Mouse (Mus musculus) heart, adult 2 months (tissue): ENCODE measurements at regions not wholly inside any gene's neighbourhood (a gene's known extent, or its start where the extent isn't known, plus 50 kb on each side); places are given as distances from the start of the nearest gene placed in this dataset.

ENCODE experiments used
- DNase-seq, 2 experiments: peaks; one replicate each; pipeline ENCODE4 v3.0.0; 2021
- H3K27ac ChIP-seq: fragments of 200-600 bp; 2 replicates; pipeline ENCODE4 v1.8.1; 2022
- H3K27me3 ChIP-seq: fragments of 200-500 bp; 2 replicates; pipeline ENCODE4 v1.6.1; 2012; ENCODE audit warnings: mild to moderate bottlenecking, low read length, inconsistent platforms, mixed read lengths; ENCODE audit not compliant: control insufficient read depth, insufficient read depth
- H3K36me3 ChIP-seq: fragments of 200-500 bp; 2 replicates; pipeline ENCODE4 v1.6.1; 2012; ENCODE audit warnings: low read length, inconsistent platforms; ENCODE audit not compliant: control insufficient read depth, insufficient read depth
- H3K4me1 ChIP-seq: fragments of 200-500 bp; 2 replicates; pipeline ENCODE4 v1.6.1; 2011; ENCODE audit warnings: low read length; ENCODE audit not compliant: control insufficient read depth, insufficient read depth
- H3K4me3 ChIP-seq: fragments of 200-600 bp; 2 replicates; pipeline ENCODE4 v1.8.1; 2022
- H3K79me2 ChIP-seq: fragments of 200-500 bp; replicated peaks from 2 replicates; pipeline ENCODE4 v1.6.1; 2012; ENCODE audit warnings: mild to moderate bottlenecking, inconsistent platforms, low read length, moderate library complexity, mixed read lengths; ENCODE audit not compliant: control insufficient read depth, insufficient read depth
- H3K9ac ChIP-seq: fragments of 200-500 bp; 2 replicates; pipeline ENCODE4 v1.6.1; 2012; ENCODE audit warnings: low read depth, mild to moderate bottlenecking, control low read depth, inconsistent platforms, low read length, mixed read lengths
- CTCF ChIP-seq: fragments of 200-600 bp; IDR thresholded peaks from 2 replicates; pipeline ENCODE4 v1.8.1; 2022; ENCODE audit warnings: antibody characterized with exemption, mild to moderate bottlenecking, moderate library complexity
- EP300 ChIP-seq: fragments of 200-500 bp; IDR thresholded peaks from 2 replicates; pipeline ENCODE4 v1.6.1; 2011; ENCODE audit warnings: low read depth, low read length, control low read depth; ENCODE audit not compliant: insufficient read depth
- POLR2A ChIP-seq: fragments of 200-500 bp; IDR thresholded peaks from 2 replicates; pipeline ENCODE4 v1.6.1; 2011; ENCODE audit warnings: mild to moderate bottlenecking, low read depth, low read length, control low read depth; ENCODE audit not compliant: insufficient read depth
- WGBS: fragments of 180-500 bp; shearing (Covaris S2); methylation state at CpG from one replicate; pipeline ENCODE4 v1.1.7; 2018; 5-methylcytosine and 5-hydroxymethylcytosine counted together
- intact Hi-C: fragments of 180-260 bp; cut with DNase I; formaldehyde crosslinking; loops from one replicate; pipeline ENCODE4 v1.15.1; 2025

- TF ChIP-seq CTCF (no peak), EP300 (no peak), POLR2A (no peak)
- H3K4me1 ChIP-seq = peaks cover 2% of the 10 kb centered on the region; the same call in 1 of the 2 replicates
Observed at GRCm38 (mm10) chr17:47197957-47198356, 170.7 kb upstream of the Mrps10 start.

GRCm38 (mm10) chr17:47196992-47197391 lies 171.7 kb upstream of the Mrps10 start:
- intact Hi-C loops = no loop called here
- TF ChIP-seq POLR2A (no peak), CTCF (no peak), EP300 (no peak)
- H3K9ac ChIP-seq = no peak overlapping the region

More at GRCm38 (mm10) chr17:47197957-47198356, 170.7 kb upstream of the Mrps10 start:
- no peak overlapping the region for H3K27ac ChIP-seq
- H3K4me3 ChIP-seq = no peak overlapping the region
- H3K27me3 ChIP-seq = no peaks in the 10 kb centered on the region
- H3K9ac ChIP-seq = no peak overlapping the region
- H3K79me2 ChIP-seq = no peaks in the 10 kb centered on the region
- intact Hi-C loops = no loop called here
- no peaks in the 10 kb centered on the region for H3K36me3 ChIP-seq
- WGBS = 44% methylated on average over 7 of the region's 7 CpGs
- no peak for DNase-seq

DNA sequence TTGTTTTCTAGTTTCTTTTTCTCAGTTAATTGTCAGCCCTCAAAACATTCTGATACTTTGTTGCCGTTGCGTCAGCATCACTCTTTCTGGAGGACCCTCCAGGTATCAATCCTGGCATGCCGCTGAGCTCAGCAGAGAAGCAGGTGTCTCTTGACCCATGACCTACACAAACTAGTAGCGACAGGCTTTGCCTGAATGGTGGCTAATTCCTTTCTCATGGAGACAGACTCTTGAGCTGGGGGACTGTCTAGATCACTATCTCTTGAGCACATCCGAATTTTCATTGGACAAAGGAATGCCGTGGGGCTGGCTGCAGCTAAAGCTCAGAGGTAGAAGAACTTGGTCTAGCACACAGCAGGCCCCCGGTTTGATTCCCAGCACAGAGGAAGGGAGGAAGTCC lies 172.7 kb upstream of the Mrps10 start:
- no peak for TF ChIP-seq EP300
- TF ChIP-seq POLR2A = no peak
- TF ChIP-seq CTCF = no peak
- no peaks in the 10 kb centered on the region for H3K36me3 ChIP-seq
- no peak for DNase-seq
- no peaks in the 10 kb centered on the region for H3K79me2 ChIP-seq
- H3K4me3 ChIP-seq = no peak overlapping the region
- H3K27ac ChIP-seq = no peak overlapping the region
- H3K4me1 ChIP-seq = peaks cover 2% of the 10 kb centered on the region; the same call in 1 of the 2 replicates
- WGBS = 73% methylated on average over 7 of the region's 7 CpGs
- no peaks in the 10 kb centered on the region for H3K27me3 ChIP-seq
- intact Hi-C loops = no loop called here
- H3K9ac ChIP-seq = no peak overlapping the region

More at GRCm38 (mm10) chr17:47196992-47197391, 171.7 kb upstream of the Mrps10 start:
- no peak overlapping the region for H3K4me3 ChIP-seq
- peaks cover 2% of the 10 kb centered on the region; the same call in 1 of the 2 replicates for H3K4me1 ChIP-seq
- H3K36me3 ChIP-seq = no peaks in the 10 kb centered on the region
- H3K27ac ChIP-seq = no peak overlapping the region
- H3K79me2 ChIP-seq = no peaks in the 10 kb centered on the region
- DNase-seq = no peak
- 66% methylated on average over 6 of the region's 6 CpGs for WGBS
- H3K27me3 ChIP-seq = no peaks in the 10 kb centered on the region

GRCm38 (mm10) chr17:47194463-47195012 lies 174.1 kb upstream of the Mrps10 start:
- intact Hi-C loops = no loop called here
- no peak for DNase-seq
- Histone ChIP-seq H3K4me1 (peaks cover 2% of the 10 kb centered on the region; the same call in 1 of the 2 replicates), H3K27me3 (no peaks in the 10 kb centered on the region), H3K36me3 (no peaks in the 10 kb centered on the region), H3K9ac (no peak overlapping the region), H3K4me3 (no peak overlapping the region), H3K27ac (no peak overlapping the region), H3K79me2 (no peaks in the 10 kb centered on the region)
- no peak for TF ChIP-seq POLR2A
- no peak for TF ChIP-seq EP300
- TF ChIP-seq CTCF = no peak
- WGBS = 86% methylated on average over 14 of the region's 14 CpGs

DNA sequence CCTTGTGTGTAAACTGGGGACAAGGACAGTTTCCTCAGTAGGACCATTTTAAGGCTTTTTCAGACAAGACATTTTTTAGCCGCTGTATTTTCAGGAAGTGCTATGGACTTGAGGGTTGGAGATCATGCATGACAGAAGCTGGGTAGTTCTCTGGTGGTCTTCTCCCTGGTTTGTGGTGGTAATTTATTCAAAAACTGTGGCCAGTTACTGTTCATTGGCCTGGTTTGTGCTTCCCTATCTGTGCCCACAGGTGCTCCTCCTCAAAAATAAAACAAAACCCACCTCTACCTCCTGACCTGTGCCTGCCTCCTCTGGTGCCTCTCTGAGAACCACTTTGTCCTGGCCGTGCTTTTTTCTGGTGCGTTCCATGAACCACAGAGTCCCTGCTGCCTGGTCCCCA lies 177.3 kb upstream of the Mrps10 start:
- TF ChIP-seq CTCF = no peak
- DNase-seq = no peak
- Histone ChIP-seq H3K27me3 (no peaks in the 10 kb centered on the region), H3K4me1 (no peaks in the 10 kb centered on the region), H3K36me3 (no peaks in the 10 kb centered on the region), H3K79me2 (no peaks in the 10 kb centered on the region), H3K27ac (no peak overlapping the region), H3K4me3 (no peak overlapping the region), H3K9ac (no peak overlapping the region)
- intact Hi-C loops = no loop called here
- 90% methylated on average over 3 of the region's 3 CpGs for WGBS

- TF ChIP-seq CTCF (no peak), EP300 (no peak), POLR2A (no peak)
- 91% methylated on average over 7 of the region's 7 CpGs for WGBS
- Histone ChIP-seq H3K79me2 (no peaks in the 10 kb centered on the region), H3K4me1 (no peaks in the 10 kb centered on the region), H3K4me3 (no peak overlapping the region), H3K9ac (no peak overlapping the region), H3K36me3 (no peaks in the 10 kb centered on the region), H3K27me3 (no peaks in the 10 kb centered on the region), H3K27ac (no peak overlapping the region)
- intact Hi-C loops = no loop called here
- DNase-seq = no peak
Observed at GRCm38 (mm10) chr17:47189770-47190169, 178.9 kb upstream of the Mrps10 start.
